Mouse (Mus musculus): ENCODE measurements around the gene Duoxa1.

GRCm38 (mm10) chr2:122286137-122286536 lies 27.4 kb downstream of the Duoxa1 start:
- TF ChIP-seq EP300 (IDR thresholded peaks at IDR 0.05) (no peak), CTCF (IDR thresholded peaks at IDR 0.05) (no peak)
